Mouse (Mus musculus) forebrain, embryonic 11.5 days (tissue): ENCODE results near the gene Jade2. TPM values are rescaled to one million over a fixed set of nuclear protein-coding genes. Genes with fewer than 3 reads are reported as not detected.
"Not testable (repeated sequence)": the region's sequence is repeated elsewhere in the genome, so short reads cannot be mapped to it uniquely, and the experiment has no call there.

Source experiments
- ATAC-seq: fragments of 200-750 bp; cut with Nextera tagmentation; replicated peaks from 2 replicates; pipeline ENCODE4 v1.8.0; 2017; ENCODE audit warnings: moderate TSS enrichment; ENCODE audit not compliant: low FRiP score
- DNase-seq: peaks from one replicate; pipeline ENCODE4 v3.0.0-alpha.2; 2017; ENCODE audit warnings: low spot score
- H3K27ac ChIP-seq: fragments of 300-500 bp; sonication (generic); 2 replicates; pipeline ENCODE4 v1.5.1; 2014; ENCODE audit warnings: low read depth, low read length
- H3K27me3 ChIP-seq: fragments of 300-500 bp; sonication (generic); 2 replicates; pipeline ENCODE4 v1.6.1; 2014; ENCODE audit warnings: mild to moderate bottlenecking, low read length, mixed read lengths; ENCODE audit not compliant: control insufficient read depth, insufficient read depth
- H3K36me3 ChIP-seq: fragments of 300-500 bp; sonication (generic); 2 replicates; pipeline ENCODE4 v1.6.1; 2014; ENCODE audit warnings: mild to moderate bottlenecking, low read length, moderate library complexity, mixed read lengths; ENCODE audit not compliant: control insufficient read depth, insufficient read depth
- H3K4me1 ChIP-seq: fragments of 300-500 bp; sonication (generic); replicated peaks from 2 replicates; pipeline ENCODE4 v1.6.1; 2014; ENCODE audit warnings: low read length, mixed read lengths; ENCODE audit not compliant: control insufficient read depth, insufficient read depth
- H3K4me2 ChIP-seq: fragments of 300-500 bp; sonication (generic); 2 replicates; pipeline ENCODE4 v1.6.1; 2014; ENCODE audit warnings: low read depth, mild to moderate bottlenecking, low read length, moderate library complexity, mixed read lengths; ENCODE audit not compliant: severe bottlenecking
- H3K4me3 ChIP-seq: fragments of 300-500 bp; sonication (generic); 2 replicates; pipeline ENCODE4 v1.5.1; 2014; ENCODE audit warnings: low read depth, low read length
- H3K9ac ChIP-seq: fragments of 300-500 bp; sonication (generic); 2 replicates; pipeline ENCODE4 v1.6.1; 2014; ENCODE audit warnings: low read length
- H3K9me3 ChIP-seq: fragments of 300-500 bp; sonication (generic); 2 replicates; pipeline ENCODE4 v1.6.1; 2016; ENCODE audit warnings: low read length, mixed read lengths; ENCODE audit not compliant: control insufficient read depth
- WGBS: fragments of 180-500 bp; shearing (Covaris S2); extraction: QIAGEN DNeasy Blood & Tissue Kit; methylation state at CpG from one replicate; pipeline ENCODE4 v1.1.7; 2014; 5-methylcytosine and 5-hydroxymethylcytosine counted together
- polyA plus RNA-seq: library from polyadenylated mRNA; unstranded; fragments of >200 nt; fragmentation: Nextera tagmentation; extraction: Ambion mirVana; gene quantifications from 2 replicates; pipeline ENCODE4 v1.2.1, GENCODE M21; 2014

The Jade2 gene
- polyA plus RNA-seq, 1 experiment from 2014 or later, result 0.29 TPM

DNA sequence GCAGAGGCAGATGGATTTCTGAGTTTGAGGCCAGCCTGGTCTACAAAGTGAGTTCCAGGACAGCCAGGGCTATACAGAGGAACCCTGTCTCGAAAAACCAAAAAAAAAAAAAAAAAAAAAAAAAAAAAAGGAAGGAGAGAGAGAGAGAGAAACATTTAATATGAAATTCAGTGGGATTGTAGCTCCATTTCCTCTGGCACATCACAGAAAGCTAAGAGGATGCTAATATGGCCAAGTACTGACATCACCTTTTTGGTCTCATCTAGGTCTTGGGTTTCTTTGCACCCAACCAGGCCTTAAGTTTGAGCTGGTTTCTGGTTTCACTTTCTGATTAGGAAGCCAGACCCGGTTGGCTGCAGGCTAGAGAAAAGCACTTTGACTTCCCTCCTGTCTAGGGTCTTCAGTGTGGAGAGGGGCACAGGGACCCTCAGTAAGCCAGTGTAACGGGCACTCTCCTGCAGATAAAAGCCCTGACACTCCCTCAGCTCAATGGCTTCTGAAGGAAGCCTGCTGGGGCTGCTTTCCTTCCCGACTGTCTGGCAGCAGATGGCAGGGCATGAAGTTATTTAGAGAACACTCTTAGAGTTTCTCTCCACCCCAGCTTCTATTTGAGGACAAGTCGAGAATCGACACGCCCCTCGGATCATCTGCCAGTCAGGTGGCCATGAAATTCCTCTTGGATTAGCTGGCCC, 56.7 kb downstream of the Jade2 start:
- Histone ChIP-seq H3K4me3 (no peak overlapping the region), H3K27ac (no peak overlapping the region), H3K9me3 (no peaks in the 10 kb centered on the region), H3K36me3 (no peaks in the 10 kb centered on the region), H3K27me3 (no peaks in the 10 kb centered on the region), H3K9ac (no peak overlapping the region), H3K4me1 (no peaks in the 10 kb centered on the region; the same call in 1 of the 2 replicates), H3K4me2 (no peak overlapping the region)
- WGBS, result 39% methylated on average over 7 of the region's 8 CpGs
- no peak for DNase-seq
- ATAC-seq, result no peak

DNA sequence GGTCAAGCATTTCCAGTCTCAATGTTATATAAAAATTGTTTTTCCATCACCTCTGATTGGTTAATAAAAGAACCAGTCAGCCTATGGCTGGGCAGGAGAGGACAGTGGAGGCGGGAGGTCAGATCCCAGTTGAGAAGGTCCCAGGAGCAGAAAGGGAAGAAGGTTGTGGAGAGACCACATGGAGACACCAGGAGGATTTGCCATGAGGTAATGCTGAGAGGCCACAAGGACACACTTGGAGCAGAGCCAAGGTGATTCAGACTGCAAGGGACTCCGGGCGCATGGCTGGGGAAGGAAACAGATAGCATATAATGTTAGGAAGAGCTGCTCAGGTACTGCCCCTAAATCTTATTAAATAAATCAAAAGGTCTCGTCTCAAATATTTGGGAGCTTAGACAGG, 61.2 kb downstream of the Jade2 start:
- Histone ChIP-seq H3K4me2 (no peak overlapping the region), H3K4me1 (no peaks in the 10 kb centered on the region), H3K4me3 (no peak overlapping the region), H3K9me3 (no peaks in the 10 kb centered on the region), H3K27ac (no peak overlapping the region), H3K27me3 (no peaks in the 10 kb centered on the region), H3K9ac (no peak overlapping the region), H3K36me3 (no peaks in the 10 kb centered on the region)
- DNase-seq (no peak), ATAC-seq (no peak)
- 92% methylated on average over 4 of the region's 4 CpGs for WGBS

DNA sequence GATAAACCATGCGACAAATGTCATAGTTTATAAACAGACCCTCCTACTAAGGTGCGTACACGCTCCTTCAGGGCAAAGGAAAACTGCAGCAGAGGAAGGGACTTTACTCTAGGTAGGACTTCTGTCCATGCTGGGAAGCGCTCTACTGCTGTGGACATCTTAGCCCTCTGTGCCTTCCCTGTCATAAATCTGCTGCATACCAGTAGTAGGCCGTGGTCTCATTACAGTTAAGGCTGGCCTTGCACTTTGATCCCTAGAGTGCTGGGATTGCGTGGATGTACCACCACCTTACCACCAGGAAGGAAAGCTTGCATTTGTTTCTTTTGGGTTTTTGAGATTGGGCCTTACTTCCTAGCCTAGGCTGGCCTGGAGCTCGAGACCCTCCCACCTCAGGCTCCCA, 66.8 kb downstream of the Jade2 start:
- 94% methylated on average over 7 of the region's 7 CpGs for WGBS
- H3K4me3 ChIP-seq, result no peak overlapping the region
- no peaks in the 10 kb centered on the region for H3K9me3 ChIP-seq
- H3K27ac ChIP-seq, result no peak overlapping the region
- no peaks in the 10 kb centered on the region for H3K4me1 ChIP-seq
- DNase-seq, result no peak
- H3K9ac ChIP-seq, result no peak overlapping the region
- H3K27me3 ChIP-seq, result no peaks in the 10 kb centered on the region
- ATAC-seq, result no peak
- peaks cover 4% of the 10 kb centered on the region; the same call in 1 of the 2 replicates for H3K36me3 ChIP-seq
- no peak overlapping the region for H3K4me2 ChIP-seq

GRCm38 (mm10) chr11:51789735-51790134, 67.7 kb downstream of the Jade2 start:
- not testable (repeated sequence) for H3K9me3 ChIP-seq, H3K4me2 ChIP-seq, H3K4me1 ChIP-seq, DNase-seq, H3K27me3 ChIP-seq, H3K9ac ChIP-seq, H3K36me3 ChIP-seq, ATAC-seq, H3K27ac ChIP-seq, H3K4me3 ChIP-seq
- WGBS, result 81% methylated on average over 4 of the region's 4 CpGs

- ATAC-seq (no peak), DNase-seq (peak; percentile 66)
- Histone ChIP-seq H3K9ac (no peak overlapping the region), H3K36me3 (peaks cover 6% of the 10 kb centered on the region; the same call in 1 of the 2 replicates), H3K9me3 (no peaks in the 10 kb centered on the region), H3K4me1 (no peaks in the 10 kb centered on the region), H3K27me3 (no peaks in the 10 kb centered on the region), H3K4me3 (no peak overlapping the region), H3K4me2 (no peak overlapping the region), H3K27ac (no peak overlapping the region)
- WGBS, result 91% methylated on average over 6 of the region's 6 CpGs
These were observed 71.5 kb downstream of the Jade2 start for GRCm38 (mm10) chr11:51785926-51786325.

DNA sequence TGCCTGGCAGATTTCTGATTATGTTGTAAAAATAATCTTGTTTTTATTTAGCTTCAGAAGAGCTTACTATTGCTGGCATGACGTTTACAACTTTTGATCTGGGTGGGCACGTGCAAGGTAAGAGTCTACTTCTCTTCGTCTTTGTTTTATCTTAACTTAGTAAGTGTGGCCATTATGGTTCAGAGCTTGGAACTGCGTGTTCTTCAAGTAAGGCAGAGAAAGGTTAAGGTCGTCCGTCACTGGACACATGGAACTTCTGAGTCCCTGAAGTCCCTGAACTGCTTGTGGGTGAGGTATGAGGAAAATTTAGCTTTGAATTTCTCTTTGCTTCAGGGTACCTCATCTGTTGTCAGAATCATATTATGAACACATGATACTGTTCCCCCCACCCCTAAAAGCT, 74.7 kb downstream of the Jade2 start:
- Histone ChIP-seq H3K9ac (no peak overlapping the region), H3K4me1 (no peaks in the 10 kb centered on the region), H3K4me3 (no peak overlapping the region), H3K27ac (no peak overlapping the region), H3K27me3 (no peaks in the 10 kb centered on the region), H3K4me2 (no peak overlapping the region), H3K9me3 (no peaks in the 10 kb centered on the region), H3K36me3 (peaks cover 6% of the 10 kb centered on the region; the same call in 1 of the 2 replicates)
- DNase-seq (no peak), ATAC-seq (no peak)
- WGBS, result 92% methylated on average over 6 of the region's 6 CpGs

GRCm38 (mm10) chr11:51780773-51781267, 76.6 kb downstream of the Jade2 start:
- no peak for DNase-seq
- Histone ChIP-seq H3K9ac (no peak overlapping the region), H3K27me3 (no peaks in the 10 kb centered on the region), H3K4me3 (no peak overlapping the region), H3K27ac (no peak overlapping the region), H3K36me3 (peaks cover 4% of the 10 kb centered on the region; the same call in 1 of the 2 replicates), H3K4me2 (no peak overlapping the region), H3K4me1 (no peaks in the 10 kb centered on the region), H3K9me3 (no peaks in the 10 kb centered on the region)
- ATAC-seq, result no peak
- WGBS, result 94% methylated on average over 9 of the region's 9 CpGs

DNA sequence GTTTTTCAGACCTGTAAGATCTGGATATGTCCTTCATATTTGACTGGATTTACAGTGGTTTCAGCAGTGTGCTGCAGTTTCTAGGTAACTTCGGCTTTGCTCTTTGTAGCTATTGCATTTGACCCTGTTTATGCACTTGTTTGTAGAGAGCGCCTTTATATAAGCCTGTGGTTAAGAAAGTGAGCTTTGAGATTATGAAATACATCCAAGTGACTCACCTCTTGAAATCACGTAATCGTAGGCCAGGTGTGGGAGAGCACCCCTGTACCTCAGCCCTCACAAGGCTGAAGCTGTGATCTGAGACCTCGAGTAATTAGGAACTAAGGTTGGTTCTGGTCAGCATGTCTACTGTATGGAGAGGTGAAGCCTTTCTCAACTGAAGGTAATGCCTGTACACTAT, 80.0 kb downstream of the Jade2 start:
- DNase-seq, result no peak
- no peak overlapping the region for H3K4me3 ChIP-seq
- WGBS, result 92% methylated on average over 5 of the region's 5 CpGs

DNA sequence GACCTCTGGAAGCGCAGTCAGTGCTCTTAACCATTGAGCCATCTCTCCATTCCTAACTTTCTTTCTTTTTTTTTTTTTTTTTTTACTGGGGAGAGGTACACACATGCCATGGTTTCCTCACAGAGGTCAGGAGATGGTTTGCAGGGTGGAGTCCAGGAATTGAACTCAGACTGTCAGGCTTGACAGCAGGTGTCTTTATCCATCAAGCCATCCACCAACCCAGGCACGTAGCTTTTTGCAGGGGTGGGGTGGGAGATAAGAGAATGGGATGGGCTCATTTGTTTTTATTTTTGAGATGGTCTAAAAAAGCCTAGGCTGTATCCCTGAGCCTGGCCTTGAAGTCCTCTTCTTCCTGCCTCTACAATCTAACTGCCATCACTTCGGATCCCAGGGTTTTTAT, 81.9 kb downstream of the Jade2 start:
- no peak overlapping the region for H3K4me2 ChIP-seq
- no peak overlapping the region for H3K9ac ChIP-seq
- ATAC-seq, result no peak
- H3K4me3 ChIP-seq, result no peak overlapping the region
- H3K36me3 ChIP-seq, result no peaks in the 10 kb centered on the region
- H3K4me1 ChIP-seq, result no peaks in the 10 kb centered on the region
- no peaks in the 10 kb centered on the region for H3K9me3 ChIP-seq
- H3K27me3 ChIP-seq, result no peaks in the 10 kb centered on the region
- DNase-seq, result no peak
- WGBS, result 92% methylated on average over 3 of the region's 3 CpGs
- no peak overlapping the region for H3K27ac ChIP-seq

More for the DNA sequence above, 80.0 kb downstream of the Jade2 start:
- Histone ChIP-seq H3K27me3 (no peaks in the 10 kb centered on the region), H3K36me3 (no peaks in the 10 kb centered on the region), H3K27ac (no peak overlapping the region), H3K9me3 (no peaks in the 10 kb centered on the region), H3K9ac (no peak overlapping the region), H3K4me2 (no peak overlapping the region), H3K4me1 (no peaks in the 10 kb centered on the region)
- no peak for ATAC-seq
